ENCODE assay signal across 8 mouse cellular contexts in the genomic region with DNA sequence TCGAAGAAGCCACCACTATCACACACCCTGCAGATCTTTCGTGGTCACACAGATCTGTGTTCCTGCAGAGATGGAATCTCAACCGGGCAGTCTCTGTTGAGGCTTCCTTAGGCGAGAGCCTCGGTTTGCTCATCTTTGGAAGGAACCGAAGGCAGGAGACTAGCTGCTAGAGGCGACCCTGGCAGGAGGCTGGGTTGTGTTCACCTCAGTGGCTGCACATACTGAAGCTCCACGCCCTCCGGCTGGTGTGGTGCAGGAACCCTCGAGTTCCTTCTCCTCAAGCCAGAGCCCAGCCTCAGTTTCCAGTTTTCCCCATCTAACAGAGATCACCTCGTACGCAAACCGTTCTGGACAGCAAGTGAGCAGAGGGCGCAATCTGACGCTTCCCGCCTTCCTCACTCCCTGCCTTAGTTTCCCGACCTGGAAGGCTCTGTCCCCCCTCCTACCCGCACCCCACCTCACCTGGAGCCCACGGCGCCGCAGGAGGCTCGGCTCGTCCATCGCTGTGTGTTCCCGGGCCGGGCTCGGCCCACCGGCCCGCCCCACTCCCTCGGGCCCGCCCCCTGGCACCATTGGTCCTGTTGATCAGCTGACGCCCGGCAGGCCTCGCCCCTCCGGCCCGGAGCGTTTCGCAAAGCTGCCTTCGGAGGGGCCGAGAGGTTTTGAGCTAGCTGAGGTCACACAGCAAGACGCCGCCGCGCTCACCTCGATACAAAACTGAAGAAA. TPM values are rescaled to one million over a fixed set of nuclear protein-coding genes. Genes with fewer than 3 reads are reported as not detected.
DNase-seq lines count a peak whose midpoint lies in the region; ATAC-seq and TF ChIP-seq lines count a peak whose summit lies in the region.

A gene (minus strand): TSS at position 574 of the 726 bp plus-strand sequence.

- no peak within 1 kb of the TSS for H3K27ac ChIP-seq in heart, embryonic 12.5 days (ENCODE audit: poor library complexity, severe bottlenecking)
- H3K27ac ChIP-seq in kidney, postnatal 0 days = no peak within 1 kb of the TSS
- peak within 1 kb of the TSS; percentile 78 for H3K27ac ChIP-seq in liver, embryonic 15.5 days (replicated peaks)
- no peak within 1 kb of the TSS for H3K27ac ChIP-seq in neural tube, embryonic 12.5 days
- H3K27ac ChIP-seq in stomach, postnatal 0 days (replicated peaks) = peak within 1 kb of the TSS; percentile 4; the same call in 1 of the 2 replicates

- H3K27me3 ChIP-seq in heart, embryonic 12.5 days (replicated peaks) = peaks cover 68% of the 10 kb centered on the region
- H3K27me3 ChIP-seq in kidney, postnatal 0 days (ENCODE audit: insufficient read depth, low read length) = peaks cover 6% of the 10 kb centered on the region; the same call in 1 of the 2 replicates
- H3K27me3 ChIP-seq in liver, embryonic 15.5 days = peaks cover 49% of the 10 kb centered on the region
- H3K27me3 ChIP-seq in neural tube, embryonic 12.5 days (replicated peaks) = peaks cover 48% of the 10 kb centered on the region
- peaks cover 2% of the 10 kb centered on the region; the same call in 1 of the 2 replicates for H3K27me3 ChIP-seq in stomach, postnatal 0 days (ENCODE audit: control insufficient read depth, insufficient read depth, low read length)

- DNase-seq in 416B (ENCODE audit: low read depth) = peak; percentile 87
- peak; percentile 78 to 86 for DNase-seq in adrenal gland, adult 18-20 months (ENCODE audit: low spot score in 2 of 2)
- DNase-seq in kidney, postnatal 0 days (ENCODE audit: low spot score) = peak; percentile 90
- peak; percentile 93 for DNase-seq in stomach, postnatal 0 days (ENCODE audit: low spot score)

- H3K9ac ChIP-seq in heart, embryonic 12.5 days = peak within 1 kb of the TSS; percentile 68
- H3K9ac ChIP-seq in kidney, postnatal 0 days (ENCODE audit: low read depth, low read length) = peak within 1 kb of the TSS; percentile 35; the same call in 1 of the 2 replicates
- peak within 1 kb of the TSS; percentile 65 for H3K9ac ChIP-seq in liver, embryonic 15.5 days
- peak within 1 kb of the TSS; percentile 41 for H3K9ac ChIP-seq in neural tube, embryonic 12.5 days
- peak within 1 kb of the TSS; percentile 53 for H3K9ac ChIP-seq in stomach, postnatal 0 days (ENCODE audit: low read length)

- TF ChIP-seq EP300 in stomach, postnatal 0 days (optimal IDR thresholded peaks at IDR 0.05) = no peak

- H3K9me3 ChIP-seq in heart, embryonic 12.5 days (replicated peaks) = no peaks in the 10 kb centered on the region
- H3K9me3 ChIP-seq in kidney, postnatal 0 days (replicated peaks; ENCODE audit: low read length) = no peaks in the 10 kb centered on the region
- H3K9me3 ChIP-seq in liver, embryonic 15.5 days (replicated peaks) = no peaks in the 10 kb centered on the region
- H3K9me3 ChIP-seq in neural tube, embryonic 12.5 days = no peaks in the 10 kb centered on the region
- no peaks in the 10 kb centered on the region for H3K9me3 ChIP-seq in stomach, postnatal 0 days (ENCODE audit: control insufficient read depth, low read length)

- TF ChIP-seq CTCF in kidney, postnatal 0 days (IDR thresholded peaks at IDR 0.05; ENCODE audit: low read depth) = no peak
- no peak for TF ChIP-seq CTCF in stomach, postnatal 0 days (IDR thresholded peaks at IDR 0.05; ENCODE audit: low read depth)

- under 1% methylated on average over 45 of the region's 45 CpGs for WGBS in heart, embryonic 12.5 days
- under 1% methylated on average over 45 of the region's 45 CpGs for WGBS in kidney, postnatal 0 days
- under 1% methylated on average over 45 of the region's 45 CpGs for WGBS in liver, embryonic 15.5 days (ENCODE audit: insufficient replicate concordance)
- WGBS in neural tube, embryonic 12.5 days = under 1% methylated on average over 45 of the region's 45 CpGs
- under 1% methylated on average over 45 of the region's 45 CpGs for WGBS in stomach, postnatal 0 days

- H3K4me2 ChIP-seq in heart, embryonic 12.5 days = peak within 1 kb of the TSS; percentile 77
- peak within 1 kb of the TSS; percentile 88 for H3K4me2 ChIP-seq in kidney, postnatal 0 days (ENCODE audit: low read length)
- H3K4me2 ChIP-seq in liver, embryonic 15.5 days = peak within 1 kb of the TSS; percentile 98
- H3K4me2 ChIP-seq in neural tube, embryonic 12.5 days (replicated peaks) = peak within 1 kb of the TSS; percentile 78
- H3K4me2 ChIP-seq in stomach, postnatal 0 days (replicated peaks; ENCODE audit: low read depth) = peak within 1 kb of the TSS; percentile 88

- no peaks in the 10 kb centered on the region for H3K36me3 ChIP-seq in heart, embryonic 12.5 days
- H3K36me3 ChIP-seq in kidney, postnatal 0 days (ENCODE audit: insufficient read depth, low read length) = no peaks in the 10 kb centered on the region
- H3K36me3 ChIP-seq in liver, embryonic 15.5 days (replicated peaks) = no peaks in the 10 kb centered on the region
- no peaks in the 10 kb centered on the region for H3K36me3 ChIP-seq in neural tube, embryonic 12.5 days
- H3K36me3 ChIP-seq in stomach, postnatal 0 days (ENCODE audit: control insufficient read depth, insufficient read depth, low read length) = no peaks in the 10 kb centered on the region

- ATAC-seq in erythroblast, adult 5-6 weeks (replicated peaks; ENCODE audit: low FRiP score, poor library complexity, severe bottlenecking) = peak; percentile 90
- peak; percentile 91 for ATAC-seq in heart, embryonic 12.5 days (ENCODE audit: insufficient number of reproducible peaks, low FRiP score)
- ATAC-seq in kidney, postnatal 0 days (replicated peaks; ENCODE audit: low FRiP score, low read depth) = peak; percentile 91
- peak; percentile 85 for ATAC-seq in liver, embryonic 15.5 days (ENCODE audit: insufficient read depth)
- ATAC-seq in neural tube, embryonic 12.5 days (ENCODE audit: low FRiP score, low read depth) = peak; percentile 84
- ATAC-seq in stomach, postnatal 0 days (ENCODE audit: low FRiP score, low TSS enrichment) = peak; percentile 88

- H3K4me3 ChIP-seq in heart, embryonic 12.5 days = peak within 1 kb of the TSS; percentile 46
- H3K4me3 ChIP-seq in kidney, postnatal 0 days (replicated peaks; ENCODE audit: low read depth, low read length) = peak within 1 kb of the TSS; percentile 43
- H3K4me3 ChIP-seq in liver, embryonic 15.5 days (replicated peaks) = peak within 1 kb of the TSS; percentile 60
- H3K4me3 ChIP-seq in neural tube, embryonic 12.5 days = peak within 1 kb of the TSS; percentile 49
- peak within 1 kb of the TSS; percentile 44 for H3K4me3 ChIP-seq in stomach, postnatal 0 days (ENCODE audit: low read depth, low read length)

- peaks cover 12% of the 10 kb centered on the region for H3K4me1 ChIP-seq in heart, embryonic 12.5 days (replicated peaks)
- H3K4me1 ChIP-seq in kidney, postnatal 0 days (replicated peaks; ENCODE audit: insufficient read depth, low read length) = peaks cover 9% of the 10 kb centered on the region
- peaks cover 82% of the 10 kb centered on the region for H3K4me1 ChIP-seq in liver, embryonic 15.5 days (replicated peaks)
- peaks cover 19% of the 10 kb centered on the region for H3K4me1 ChIP-seq in neural tube, embryonic 12.5 days
- peaks cover 2% of the 10 kb centered on the region; the same call in 1 of the 2 replicates for H3K4me1 ChIP-seq in stomach, postnatal 0 days (replicated peaks; ENCODE audit: control insufficient read depth, insufficient read depth)

RNA-seq across cellular contexts. Expression of the gene that starts here (rescaled TPM):
- 10 to 100 TPM; 15.6 to 16.7 TPM for total RNA-seq in adrenal gland, adult 18-20 months (2021)
- total RNA-seq in erythroblast, adult 5-6 weeks (2015; ENCODE audit: low replicate concordance) = 21.7 and 29.2 TPM in 2 replicates
- total RNA-seq in erythroblast, adult 5-6 weeks (2017; ENCODE audit: low replicate concordance) = 3.9 and 5.4 TPM in 2 replicates
- polyA plus RNA-seq in heart, embryonic 12.5 days (2016; fragmentation: Nextera tagmentation; extraction: Ambion mirVana) = 7.2 and 8.1 TPM in 2 replicates
- 8.4 and 10.2 TPM in 2 replicates for polyA plus RNA-seq in kidney, postnatal 0 days (2015; fragmentation: Nextera tagmentation; extraction: Ambion mirVana)
- 6.7 and 8.2 TPM in 2 replicates for polyA plus RNA-seq in liver, embryonic 15.5 days (2015; fragmentation: Nextera tagmentation; extraction: Ambion mirVana)
- polyA plus RNA-seq in neural tube, embryonic 12.5 days (2016; fragmentation: Nextera tagmentation; extraction: Ambion mirVana) = 15.9 and 17.4 TPM in 2 replicates
- polyA plus RNA-seq in stomach, postnatal 0 days (2015; fragmentation: Nextera tagmentation; extraction: Ambion mirVana) = 5.6 and 5.7 TPM in 2 replicates

Comparison
In these comparisons a context has a peak if more than half of its experiments do, and no peak if none do; other contexts are left out.
1. H3K27ac ChIP-seq: peak in liver, embryonic 15.5 days (single experiment) and stomach, postnatal 0 days (single experiment); none in heart, embryonic 12.5 days (single experiment), kidney, postnatal 0 days (single experiment) and neural tube, embryonic 12.5 days (single experiment).
2. Peak in every context shown above with its lines, with median percentiles within 50 percentile points of each other: DNase-seq, ATAC-seq, H3K4me2 ChIP-seq, H3K4me3 ChIP-seq and H3K9ac ChIP-seq.